Mouse (Mus musculus): ENCODE results near the gene Ogfod3. TPM values are rescaled to one million over a fixed set of nuclear protein-coding genes. Genes with fewer than 3 reads are reported as not detected.
A peak's percentile ranks its signal among the peaks of the same experiment; 100 is the strongest.

The Ogfod3 gene
- polyA plus RNA-seq, 1 experiment from 2014 or later, result 17.2 TPM

- peak overlapping the region; percentile 76 for H3K9ac ChIP-seq
- 21% methylated on average over 21 of the region's 21 CpGs for WGBS
- peaks cover 36% of the 10 kb centered on the region for H3K36me3 ChIP-seq (ENCODE audit: poor library complexity, severe bottlenecking)
- H3K27me3 ChIP-seq, result no peaks in the 10 kb centered on the region
- H3K4me3 ChIP-seq, result peak overlapping the region; percentile 76
- ATAC-seq, result no peak; the same call in 1 of the 2 replicates
- 0 out of 2 replicates have a peak overlapping the region, but pooled peaks have one; percentile 37 for H3K27ac ChIP-seq
- peaks cover 20% of the 10 kb centered on the region for H3K4me1 ChIP-seq
- no peaks in the 10 kb centered on the region for H3K9me3 ChIP-seq (replicated peaks)
- H3K4me2 ChIP-seq, result peak overlapping the region; percentile 86
These were observed 23.9 kb upstream of the Ogfod3 start for GRCm38 (mm10) chr11:121228129-121229017.

- no peak overlapping the region for H3K4me2 ChIP-seq
- no peak overlapping the region for H3K9ac ChIP-seq
- no peaks in the 10 kb centered on the region for H3K9me3 ChIP-seq (replicated peaks)
- no peaks in the 10 kb centered on the region for H3K27me3 ChIP-seq
- no peak overlapping the region for H3K4me3 ChIP-seq
- no peaks in the 10 kb centered on the region for H3K4me1 ChIP-seq
- H3K27ac ChIP-seq, result no peak overlapping the region
- peaks cover 88% of the 10 kb centered on the region for H3K36me3 ChIP-seq (ENCODE audit: poor library complexity, severe bottlenecking)
- 96% methylated on average over 6 of the region's 6 CpGs for WGBS
- ATAC-seq, result no peak
These were observed 17.0 kb upstream of the Ogfod3 start for GRCm38 (mm10) chr11:121221321-121222010.

GRCm38 (mm10) chr11:121220771-121221170 lies 16.3 kb upstream of the Ogfod3 start:
- no peak for ATAC-seq
- WGBS, result 88% methylated on average over 5 of the region's 5 CpGs
- Histone ChIP-seq H3K9me3 (replicated peaks) (no peaks in the 10 kb centered on the region), H3K27ac (no peak overlapping the region), H3K4me3 (no peak overlapping the region), H3K4me1 (no peaks in the 10 kb centered on the region), H3K36me3 (ENCODE audit: poor library complexity, severe bottlenecking) (peaks cover 88% of the 10 kb centered on the region), H3K9ac (no peak overlapping the region), H3K27me3 (no peaks in the 10 kb centered on the region), H3K4me2 (no peak overlapping the region)

GRCm38 (mm10) chr11:121219776-121220175 lies 15.3 kb upstream of the Ogfod3 start:
- H3K27me3 ChIP-seq, result no peaks in the 10 kb centered on the region
- no peaks in the 10 kb centered on the region for H3K4me1 ChIP-seq
- H3K4me2 ChIP-seq, result no peak overlapping the region
- ATAC-seq, result no peak
- 91% methylated on average over 11 of the region's 11 CpGs for WGBS
- no peak overlapping the region for H3K4me3 ChIP-seq
- no peak overlapping the region for H3K27ac ChIP-seq
- peaks cover 82% of the 10 kb centered on the region for H3K36me3 ChIP-seq (ENCODE audit: poor library complexity, severe bottlenecking)
- no peak overlapping the region for H3K9ac ChIP-seq
- H3K9me3 ChIP-seq (replicated peaks), result no peaks in the 10 kb centered on the region

- no peak overlapping the region for H3K4me2 ChIP-seq
- no peaks in the 10 kb centered on the region for H3K9me3 ChIP-seq (replicated peaks)
- no peak overlapping the region for H3K27ac ChIP-seq
- 97% methylated on average over 3 of the region's 3 CpGs for WGBS
- H3K36me3 ChIP-seq (ENCODE audit: poor library complexity, severe bottlenecking), result peaks cover 67% of the 10 kb centered on the region
- H3K4me1 ChIP-seq, result no peaks in the 10 kb centered on the region
- no peak for ATAC-seq
- no peaks in the 10 kb centered on the region for H3K27me3 ChIP-seq
- H3K4me3 ChIP-seq, result no peak overlapping the region
- H3K9ac ChIP-seq, result no peak overlapping the region
These were observed 12.3 kb upstream of the Ogfod3 start for GRCm38 (mm10) chr11:121216831-121217230.

GRCm38 (mm10) chr11:121203859-121204160 lies 701 bp downstream of the Ogfod3 start:
- Histone ChIP-seq H3K4me3 (peak overlapping the region; percentile 74), H3K4me1 (peaks cover 17% of the 10 kb centered on the region), H3K4me2 (peak overlapping the region; percentile 81), H3K9ac (peak overlapping the region; percentile 81), H3K9me3 (replicated peaks) (no peaks in the 10 kb centered on the region), H3K27ac (peak overlapping the region; percentile 87; the same call in 1 of the 2 replicates), H3K27me3 (no peaks in the 10 kb centered on the region), H3K36me3 (ENCODE audit: poor library complexity, severe bottlenecking) (peaks cover 13% of the 10 kb centered on the region; the same call in 1 of the 2 replicates)
- WGBS, result 0% methylated on average over 5 of the region's 5 CpGs
- no peak for ATAC-seq

GRCm38 (mm10) chr11:121201436-121202198 lies 2.9 kb downstream of the Ogfod3 start:
- WGBS, result 54% methylated on average over 11 of the region's 11 CpGs
- Histone ChIP-seq H3K27me3 (no peaks in the 10 kb centered on the region), H3K9ac (no peak overlapping the region)

GRCm38 (mm10) chr11:121200781-121201180 lies 3.7 kb downstream of the Ogfod3 start:
- Histone ChIP-seq H3K27ac (no peak overlapping the region), H3K9ac (no peak overlapping the region), H3K27me3 (no peaks in the 10 kb centered on the region), H3K4me2 (no peak overlapping the region), H3K4me3 (no peak overlapping the region), H3K4me1 (peaks cover 17% of the 10 kb centered on the region), H3K36me3 (ENCODE audit: poor library complexity, severe bottlenecking) (peaks cover 7% of the 10 kb centered on the region; the same call in 1 of the 2 replicates), H3K9me3 (replicated peaks) (no peaks in the 10 kb centered on the region)
- WGBS, result 91% methylated on average over 6 of the region's 6 CpGs
- ATAC-seq, result no peak

More at GRCm38 (mm10) chr11:121201436-121202198, 2.9 kb downstream of the Ogfod3 start:
- Histone ChIP-seq H3K36me3 (ENCODE audit: poor library complexity, severe bottlenecking) (no peaks in the 10 kb centered on the region; the same call in 1 of the 2 replicates), H3K4me3 (no peak overlapping the region), H3K9me3 (replicated peaks) (no peaks in the 10 kb centered on the region), H3K4me2 (no peak overlapping the region), H3K4me1 (peaks cover 17% of the 10 kb centered on the region), H3K27ac (no peak overlapping the region)
- ATAC-seq, result no peak

- no peak for ATAC-seq
- no peak overlapping the region for H3K27ac ChIP-seq
- no peaks in the 10 kb centered on the region for H3K9me3 ChIP-seq (replicated peaks)
- no peak overlapping the region for H3K4me2 ChIP-seq
- peaks cover 7% of the 10 kb centered on the region; the same call in 1 of the 2 replicates for H3K36me3 ChIP-seq (ENCODE audit: poor library complexity, severe bottlenecking)
- H3K27me3 ChIP-seq, result no peaks in the 10 kb centered on the region
- peaks cover 11% of the 10 kb centered on the region for H3K4me1 ChIP-seq
- WGBS, result 69% methylated on average over 4 of the region's 4 CpGs
- H3K9ac ChIP-seq, result no peak overlapping the region
- no peak overlapping the region for H3K4me3 ChIP-seq
These were observed 4.7 kb downstream of the Ogfod3 start for GRCm38 (mm10) chr11:121199851-121200250.

GRCm38 (mm10) chr11:121198622-121199021 lies 5.9 kb downstream of the Ogfod3 start:
- peaks cover 7% of the 10 kb centered on the region; the same call in 1 of the 2 replicates for H3K36me3 ChIP-seq (ENCODE audit: poor library complexity, severe bottlenecking)
- no peak overlapping the region for H3K27ac ChIP-seq
- no peaks in the 10 kb centered on the region for H3K9me3 ChIP-seq (replicated peaks)
- no peak overlapping the region for H3K4me3 ChIP-seq
- H3K27me3 ChIP-seq, result no peaks in the 10 kb centered on the region
- H3K9ac ChIP-seq, result no peak overlapping the region
- WGBS, result 81% methylated on average over 2 of the region's 2 CpGs
- H3K4me1 ChIP-seq, result peaks cover 5% of the 10 kb centered on the region; the same call in 1 of the 2 replicates
- no peak for ATAC-seq
- no peak overlapping the region for H3K4me2 ChIP-seq

GRCm38 (mm10) chr11:121193415-121193814 lies 11.1 kb downstream of the Ogfod3 start:
- ATAC-seq, result no peak
- 0 out of 2 replicates have a peak, but pooled peaks cover 14% of the 10 kb centered on the region for H3K36me3 ChIP-seq (ENCODE audit: poor library complexity, severe bottlenecking)
- H3K27ac ChIP-seq, result no peak overlapping the region
- H3K9me3 ChIP-seq (replicated peaks), result no peaks in the 10 kb centered on the region
- H3K27me3 ChIP-seq, result no peaks in the 10 kb centered on the region
- no peak overlapping the region for H3K9ac ChIP-seq
- H3K4me2 ChIP-seq, result no peak overlapping the region
- no peak overlapping the region for H3K4me3 ChIP-seq
- WGBS, result 91% methylated on average over 3 of the region's 3 CpGs
- no peaks in the 10 kb centered on the region for H3K4me1 ChIP-seq
